Mouse (Mus musculus): Measurements from ENCODE around the gene Smarcd1. TPM values are rescaled to one million over a fixed set of nuclear protein-coding genes. Genes with fewer than 3 reads are reported as not detected.
A peak's percentile ranks its signal among the peaks of the same experiment; 100 is the strongest.

Smarcd1 gene
- total and polyA plus RNA-seq, 2 experiments from 2014 or later: 83.0 to 92.2 TPM

- no peak overlapping the region for H3K27ac ChIP-seq (ENCODE audit: low read depth, low read length)
- WGBS: 7% methylated on average over 4 of the region's 4 CpGs
- TF ChIP-seq CTCF (IDR thresholded peaks at IDR 0.05): peak; percentile 93
- no peaks in the 10 kb centered on the region for H3K4me1 ChIP-seq (ENCODE audit: insufficient read depth, low read length)
- peak; percentile 83 for DNase-seq (ENCODE audit: low spot score)
- no peak overlapping the region for H3K4me2 ChIP-seq (ENCODE audit: low read depth, low read length, poor library complexity, severe bottlenecking)
- H3K9me3 ChIP-seq (ENCODE audit: low read length): no peaks in the 10 kb centered on the region
- peaks cover 11% of the 10 kb centered on the region; the same call in 1 of the 2 replicates for H3K36me3 ChIP-seq (ENCODE audit: insufficient read depth, low read length)
- H3K9ac ChIP-seq (replicated peaks; ENCODE audit: low read length, poor library complexity, severe bottlenecking): no peak overlapping the region
- ATAC-seq (ENCODE audit: low FRiP score): no peak
- H3K27me3 ChIP-seq (ENCODE audit: insufficient read depth, low read length): no peaks in the 10 kb centered on the region
- no peak overlapping the region for H3K4me3 ChIP-seq (ENCODE audit: low read depth, low read length)
These were observed 13.2 kb upstream of the Smarcd1 start for GRCm38 (mm10) chr15:99688712-99689111.

GRCm38 (mm10) chr15:99690924-99691323 lies 11.0 kb upstream of the Smarcd1 start:
- H3K4me3 ChIP-seq (ENCODE audit: low read depth, low read length): no peak overlapping the region
- H3K9me3 ChIP-seq (ENCODE audit: low read length): no peaks in the 10 kb centered on the region
- peaks cover 19% of the 10 kb centered on the region for H3K36me3 ChIP-seq (ENCODE audit: insufficient read depth, low read length)
- no peak overlapping the region for H3K4me2 ChIP-seq (ENCODE audit: low read depth, low read length, poor library complexity, severe bottlenecking)
- no peak overlapping the region for H3K9ac ChIP-seq (replicated peaks; ENCODE audit: low read length, poor library complexity, severe bottlenecking)
- TF ChIP-seq CTCF (IDR thresholded peaks at IDR 0.05): no peak
- ATAC-seq (ENCODE audit: low FRiP score) (no peak), DNase-seq (ENCODE audit: low spot score) (no peak)
- 35% methylated on average over 4 of the region's 4 CpGs for WGBS
- H3K27ac ChIP-seq (ENCODE audit: low read depth, low read length): no peak overlapping the region
- no peaks in the 10 kb centered on the region for H3K4me1 ChIP-seq (ENCODE audit: insufficient read depth, low read length)
- no peaks in the 10 kb centered on the region for H3K27me3 ChIP-seq (ENCODE audit: insufficient read depth, low read length)

DNA sequence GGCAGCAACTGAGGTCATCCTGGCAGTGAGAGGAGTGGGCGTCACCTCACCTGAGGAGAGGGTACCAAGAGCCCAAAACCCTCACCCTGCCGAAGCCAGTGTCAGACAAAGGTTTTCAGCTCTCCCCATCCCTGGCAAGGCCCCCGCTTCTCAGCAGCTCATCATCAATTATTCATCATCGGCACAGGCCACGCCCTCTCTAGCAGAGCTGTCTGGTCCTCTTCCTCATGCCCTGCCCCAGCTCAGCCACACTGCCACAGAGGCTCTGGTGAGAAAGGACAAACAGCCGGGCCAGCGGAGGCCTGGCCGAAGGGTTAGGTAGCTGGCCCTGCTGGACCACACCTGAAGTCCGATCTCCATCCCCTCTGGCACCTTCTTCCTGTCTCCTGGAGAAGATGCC lies 10.0 kb upstream of the Smarcd1 start:
- H3K9ac ChIP-seq (replicated peaks; ENCODE audit: low read length, poor library complexity, severe bottlenecking): no peak overlapping the region
- no peaks in the 10 kb centered on the region for H3K27me3 ChIP-seq (ENCODE audit: insufficient read depth, low read length)
- no peaks in the 10 kb centered on the region for H3K9me3 ChIP-seq (ENCODE audit: low read length)
- H3K4me1 ChIP-seq (ENCODE audit: insufficient read depth, low read length): no peaks in the 10 kb centered on the region
- H3K27ac ChIP-seq (ENCODE audit: low read depth, low read length): no peak overlapping the region
- TF ChIP-seq CTCF (IDR thresholded peaks at IDR 0.05): no peak
- WGBS: 50% methylated on average over 9 of the region's 9 CpGs
- ATAC-seq (ENCODE audit: low FRiP score) (no peak), DNase-seq (ENCODE audit: low spot score) (no peak)
- H3K36me3 ChIP-seq (ENCODE audit: insufficient read depth, low read length): peaks cover 29% of the 10 kb centered on the region
- H3K4me3 ChIP-seq (ENCODE audit: low read depth, low read length): no peak overlapping the region
- no peak overlapping the region for H3K4me2 ChIP-seq (ENCODE audit: low read depth, low read length, poor library complexity, severe bottlenecking)

- peaks cover 49% of the 10 kb centered on the region for H3K36me3 ChIP-seq (ENCODE audit: insufficient read depth, low read length)
- no peak overlapping the region for H3K4me3 ChIP-seq (ENCODE audit: low read depth, low read length)
- TF ChIP-seq CTCF (IDR thresholded peaks at IDR 0.05): no peak
- no peak overlapping the region for H3K9ac ChIP-seq (replicated peaks; ENCODE audit: low read length, poor library complexity, severe bottlenecking)
- H3K4me2 ChIP-seq (ENCODE audit: low read depth, low read length, poor library complexity, severe bottlenecking): no peak overlapping the region
- whole genome bisulfite sequencing: 54% methylated on average over 2 of the region's 2 CpGs
- no peaks in the 10 kb centered on the region for H3K9me3 ChIP-seq (ENCODE audit: low read length)
- no peak for ATAC-seq (ENCODE audit: low FRiP score)
- no peak for DNase-seq (ENCODE audit: low spot score)
- H3K4me1 ChIP-seq (ENCODE audit: insufficient read depth, low read length): no peaks in the 10 kb centered on the region
- H3K27me3 ChIP-seq (ENCODE audit: insufficient read depth, low read length): no peaks in the 10 kb centered on the region
- H3K27ac ChIP-seq (ENCODE audit: low read depth, low read length): no peak overlapping the region
These were observed 4.6 kb upstream of the Smarcd1 start for GRCm38 (mm10) chr15:99697309-99697708.

GRCm38 (mm10) chr15:99698533-99699085 lies 3.3 kb upstream of the Smarcd1 start:
- DNase-seq (ENCODE audit: low spot score): no peak
- peaks cover 42% of the 10 kb centered on the region for H3K36me3 ChIP-seq (ENCODE audit: insufficient read depth, low read length)
- 40% methylated on average over 20 of the region's 20 CpGs for WGBS

GRCm38 (mm10) chr15:99699715-99700114 lies 2.2 kb upstream of the Smarcd1 start:
- DNase-seq (ENCODE audit: low spot score): no peak
- Histone ChIP-seq H3K9me3 (ENCODE audit: low read length) (no peaks in the 10 kb centered on the region), H3K27me3 (ENCODE audit: insufficient read depth, low read length) (no peaks in the 10 kb centered on the region), H3K9ac (replicated peaks; ENCODE audit: low read length, poor library complexity, severe bottlenecking) (no peak overlapping the region), H3K4me3 (ENCODE audit: low read depth, low read length) (no peak overlapping the region), H3K27ac (ENCODE audit: low read depth, low read length) (no peak overlapping the region), H3K4me1 (ENCODE audit: insufficient read depth, low read length) (peaks cover 15% of the 10 kb centered on the region), H3K4me2 (ENCODE audit: low read depth, low read length, poor library complexity, severe bottlenecking) (no peak overlapping the region), H3K36me3 (ENCODE audit: insufficient read depth, low read length) (peaks cover 45% of the 10 kb centered on the region)
- 85% methylated on average over 10 of the region's 10 CpGs for WGBS
- no peak for ATAC-seq (ENCODE audit: low FRiP score)
- TF ChIP-seq CTCF (IDR thresholded peaks at IDR 0.05): no peak

More at GRCm38 (mm10) chr15:99698533-99699085, 3.3 kb upstream of the Smarcd1 start:
- Histone ChIP-seq H3K27ac (ENCODE audit: low read depth, low read length) (no peak overlapping the region), H3K4me3 (ENCODE audit: low read depth, low read length) (no peak overlapping the region), H3K4me1 (ENCODE audit: insufficient read depth, low read length) (peaks cover 6% of the 10 kb centered on the region), H3K9ac (replicated peaks; ENCODE audit: low read length, poor library complexity, severe bottlenecking) (no peak overlapping the region), H3K9me3 (ENCODE audit: low read length) (no peaks in the 10 kb centered on the region), H3K4me2 (ENCODE audit: low read depth, low read length, poor library complexity, severe bottlenecking) (no peak overlapping the region), H3K27me3 (ENCODE audit: insufficient read depth, low read length) (no peaks in the 10 kb centered on the region)
- ATAC-seq (ENCODE audit: low FRiP score): no peak
- no peak for TF ChIP-seq CTCF (IDR thresholded peaks at IDR 0.05)
